Mouse (Mus musculus): ENCODE results near the gene Acsf3. TPM values are rescaled to one million over a fixed set of nuclear protein-coding genes. Genes with fewer than 3 reads are reported as not detected.

The Acsf3 gene
- total and polyA plus RNA-seq, 2 experiments from 2014 or later = 19.9 to 20.6 TPM

GRCm38 (mm10) chr8:122745750-122746275 lies 29.5 kb upstream of the Acsf3 start:
- Histone ChIP-seq H3K4me1 (ENCODE audit: insufficient read depth, low read length) (peaks cover 38% of the 10 kb centered on the region), H3K4me2 (ENCODE audit: low read depth, low read length) (peak overlapping the region; percentile 26)
- 0 out of 2 replicates have a peak, but pooled peaks have one; percentile 15 for TF ChIP-seq CTCF (IDR thresholded peaks at IDR 0.05; ENCODE audit: low read depth)

GRCm38 (mm10) chr8:122746439-122746838 lies 28.8 kb upstream of the Acsf3 start:
- no peak for TF ChIP-seq CTCF (IDR thresholded peaks at IDR 0.05; ENCODE audit: low read depth)
- DNase-seq (ENCODE audit: low spot score) = no peak

More at GRCm38 (mm10) chr8:122745750-122746275, 29.5 kb upstream of the Acsf3 start:
- Histone ChIP-seq H3K27ac (peak overlapping the region; percentile 81), H3K4me3 (ENCODE audit: low read length) (no peak overlapping the region), H3K9ac (replicated peaks; ENCODE audit: low read length) (no peak overlapping the region), H3K36me3 (ENCODE audit: insufficient read depth, low read length) (no peaks in the 10 kb centered on the region), H3K9me3 (ENCODE audit: low read length) (no peaks in the 10 kb centered on the region), H3K27me3 (ENCODE audit: insufficient read depth, low read length) (no peaks in the 10 kb centered on the region)
- ATAC-seq (peak; percentile 50; the same call in 1 of the 2 replicates), DNase-seq (ENCODE audit: low spot score) (peak; percentile 76)
- 6% methylated on average over 16 of the region's 16 CpGs for WGBS

GRCm38 (mm10) chr8:122747825-122748224 lies 27.5 kb upstream of the Acsf3 start:
- H3K27ac ChIP-seq = no peak overlapping the region

More at GRCm38 (mm10) chr8:122746439-122746838, 28.8 kb upstream of the Acsf3 start:
- Histone ChIP-seq H3K4me1 (ENCODE audit: insufficient read depth, low read length) (peaks cover 43% of the 10 kb centered on the region), H3K4me2 (ENCODE audit: low read depth, low read length) (no peak overlapping the region), H3K36me3 (ENCODE audit: insufficient read depth, low read length) (no peaks in the 10 kb centered on the region), H3K4me3 (ENCODE audit: low read length) (no peak overlapping the region), H3K27me3 (ENCODE audit: insufficient read depth, low read length) (no peaks in the 10 kb centered on the region), H3K9ac (replicated peaks; ENCODE audit: low read length) (no peak overlapping the region), H3K27ac (peak overlapping the region; percentile 81), H3K9me3 (ENCODE audit: low read length) (no peaks in the 10 kb centered on the region)
- WGBS = 24% methylated on average over 7 of the region's 7 CpGs
- ATAC-seq = no peak

GRCm38 (mm10) chr8:122749333-122749958 lies 25.8 kb upstream of the Acsf3 start:
- peaks cover 38% of the 10 kb centered on the region for H3K4me1 ChIP-seq (ENCODE audit: insufficient read depth, low read length)
- H3K9me3 ChIP-seq (ENCODE audit: low read length) = no peaks in the 10 kb centered on the region
- ATAC-seq (no peak), DNase-seq (ENCODE audit: low spot score) (no peak)
- H3K9ac ChIP-seq (replicated peaks; ENCODE audit: low read length) = no peak overlapping the region
- H3K27me3 ChIP-seq (ENCODE audit: insufficient read depth, low read length) = no peaks in the 10 kb centered on the region
- no peak for TF ChIP-seq CTCF (IDR thresholded peaks at IDR 0.05; ENCODE audit: low read depth)
- H3K4me3 ChIP-seq (ENCODE audit: low read length) = no peak overlapping the region
- no peaks in the 10 kb centered on the region for H3K36me3 ChIP-seq (ENCODE audit: insufficient read depth, low read length)
- H3K4me2 ChIP-seq (ENCODE audit: low read depth, low read length) = peak overlapping the region; percentile 52
- no peak overlapping the region for H3K27ac ChIP-seq
- 29% methylated on average over 6 of the region's 6 CpGs for WGBS

More at GRCm38 (mm10) chr8:122747825-122748224, 27.5 kb upstream of the Acsf3 start:
- Histone ChIP-seq H3K4me2 (ENCODE audit: low read depth, low read length) (no peak overlapping the region), H3K27me3 (ENCODE audit: insufficient read depth, low read length) (no peaks in the 10 kb centered on the region), H3K9me3 (ENCODE audit: low read length) (no peaks in the 10 kb centered on the region), H3K9ac (replicated peaks; ENCODE audit: low read length) (no peak overlapping the region), H3K36me3 (ENCODE audit: insufficient read depth, low read length) (no peaks in the 10 kb centered on the region), H3K4me1 (ENCODE audit: insufficient read depth, low read length) (peaks cover 38% of the 10 kb centered on the region), H3K4me3 (ENCODE audit: low read length) (no peak overlapping the region)
- no peak for TF ChIP-seq CTCF (IDR thresholded peaks at IDR 0.05; ENCODE audit: low read depth)
- WGBS = 64% methylated on average over 1 of the region's 1 CpGs
- no peak for ATAC-seq
- DNase-seq (ENCODE audit: low spot score) = no peak

- TF ChIP-seq CTCF (IDR thresholded peaks at IDR 0.05; ENCODE audit: low read depth) = 0 out of 2 replicates have a peak, but pooled peaks have one; percentile 13
- Histone ChIP-seq H3K36me3 (ENCODE audit: insufficient read depth, low read length) (no peaks in the 10 kb centered on the region), H3K4me1 (ENCODE audit: insufficient read depth, low read length) (peaks cover 21% of the 10 kb centered on the region), H3K9ac (replicated peaks; ENCODE audit: low read length) (peak overlapping the region; percentile 47), H3K4me3 (ENCODE audit: low read length) (peak overlapping the region; percentile 35), H3K4me2 (ENCODE audit: low read depth, low read length) (peak overlapping the region; percentile 52), H3K27ac (peak overlapping the region; percentile 84), H3K9me3 (ENCODE audit: low read length) (no peaks in the 10 kb centered on the region), H3K27me3 (ENCODE audit: insufficient read depth, low read length) (no peaks in the 10 kb centered on the region)
- ATAC-seq (peak; percentile 88), DNase-seq (ENCODE audit: low spot score) (peak; percentile 93)
- WGBS = 28% methylated on average over 5 of the region's 5 CpGs
These were observed 23.9 kb upstream of the Acsf3 start for GRCm38 (mm10) chr8:122751342-122751741.

- Histone ChIP-seq H3K27ac (peak overlapping the region; percentile 84), H3K9me3 (ENCODE audit: low read length) (no peaks in the 10 kb centered on the region), H3K9ac (replicated peaks; ENCODE audit: low read length) (peak overlapping the region; percentile 47), H3K36me3 (ENCODE audit: insufficient read depth, low read length) (no peaks in the 10 kb centered on the region), H3K4me3 (ENCODE audit: low read length) (peak overlapping the region; percentile 35), H3K27me3 (ENCODE audit: insufficient read depth, low read length) (no peaks in the 10 kb centered on the region), H3K4me2 (ENCODE audit: low read depth, low read length) (peak overlapping the region; percentile 52), H3K4me1 (ENCODE audit: insufficient read depth, low read length) (peaks cover 20% of the 10 kb centered on the region)
- no peak for TF ChIP-seq CTCF (IDR thresholded peaks at IDR 0.05; ENCODE audit: low read depth)
- WGBS = 40% methylated on average over 29 of the region's 29 CpGs
- ATAC-seq (peak; percentile 64), DNase-seq (ENCODE audit: low spot score) (peak; percentile 77)
These were observed 23.1 kb upstream of the Acsf3 start for GRCm38 (mm10) chr8:122752111-122752721.
